Mouse (Mus musculus): Measurements from ENCODE around the gene Timp3.

Gene Timp3

DNA sequence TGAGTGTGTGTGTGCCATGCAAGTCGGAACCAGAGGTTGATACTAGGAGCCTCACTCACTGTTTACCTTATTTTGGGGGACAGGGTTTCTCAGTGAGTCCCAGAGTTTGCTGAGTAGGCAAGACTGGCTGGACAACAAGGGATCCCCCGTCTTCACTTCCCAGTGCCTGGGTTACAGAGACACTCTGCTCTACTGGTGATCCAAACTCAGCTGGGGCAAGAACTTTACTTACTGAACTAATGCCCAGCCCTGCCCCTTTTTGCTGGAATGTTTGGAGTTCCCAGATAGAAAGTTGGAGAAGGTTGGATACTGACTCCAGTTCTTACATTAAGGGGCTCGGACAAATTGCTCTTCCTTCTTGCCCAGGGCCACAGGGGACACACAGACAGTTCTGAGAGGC lies 89.2 kb downstream of the Timp3 start:
- DNase-seq, result no peak

GRCm38 (mm10) chr10:86389913-86390312 lies 89.7 kb downstream of the Timp3 start:
- DNase-seq, result no peak

DNA sequence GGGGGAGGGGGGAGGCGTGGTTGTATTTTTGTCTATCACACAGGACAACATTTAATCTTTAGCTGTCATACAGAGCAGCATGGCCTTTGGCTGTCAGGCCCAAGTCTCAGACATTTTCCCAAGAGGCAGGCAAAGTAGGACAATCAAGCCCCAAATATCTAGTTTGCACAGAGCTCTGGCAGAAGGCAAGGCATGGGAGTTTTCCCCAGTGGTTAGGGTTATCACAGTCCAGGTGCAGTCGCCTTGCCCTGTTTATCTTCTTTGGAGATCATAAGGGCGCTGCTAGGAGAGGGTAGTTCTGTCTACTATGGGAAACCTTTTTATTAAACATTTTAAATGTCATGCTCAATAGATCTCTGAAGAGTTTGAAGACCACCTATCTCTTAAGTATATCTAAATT lies 92.2 kb downstream of the Timp3 start:
- DNase-seq, result no peak

DNA sequence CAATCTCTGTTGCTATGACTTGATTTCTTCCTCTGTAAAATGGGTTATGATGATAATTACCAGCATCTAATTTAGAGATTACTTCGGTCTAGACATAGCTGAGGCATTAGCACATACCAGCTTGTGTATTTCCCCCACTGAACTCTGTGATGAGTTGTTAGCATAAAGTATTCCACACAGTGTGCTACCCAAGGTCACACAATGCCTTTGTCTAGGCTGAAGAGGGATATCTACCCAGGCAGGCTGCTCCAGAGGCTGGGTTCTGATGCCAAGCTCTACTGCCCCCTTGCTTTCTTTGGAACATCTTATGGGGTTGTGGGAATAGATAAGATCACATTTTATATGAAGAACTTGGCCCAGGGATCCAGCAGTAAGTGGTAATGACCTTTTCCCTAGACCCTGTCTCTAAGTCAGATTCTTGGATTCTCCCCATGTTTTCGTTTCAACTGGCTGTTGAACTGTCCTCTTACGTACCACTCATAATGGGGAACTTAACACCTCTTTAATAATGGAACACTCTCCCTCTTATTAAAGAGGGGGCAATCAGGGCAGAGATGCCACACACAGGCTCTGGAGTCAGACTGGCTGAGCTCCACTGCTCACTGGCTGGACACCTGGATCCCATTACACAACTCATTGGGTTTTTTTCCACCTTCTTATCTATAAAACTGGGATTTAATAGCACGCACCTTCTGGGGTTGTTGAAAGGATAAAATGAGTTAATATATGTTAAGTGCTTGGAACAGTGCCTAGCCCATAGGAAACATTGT lies 97.6 kb downstream of the Timp3 start:
- DNase-seq, result no peak

- DNase-seq, result peak; percentile 13
These were observed 98.2 kb downstream of the Timp3 start for GRCm38 (mm10) chr10:86398347-86398720.
